17 mouse cellular contexts compared by ENCODE assay signal in genomic region chr1:57296186-57296585, GRCm38 (mm10).
DNase-seq lines count a peak whose midpoint lies in the region; ATAC-seq and TF ChIP-seq lines count a peak whose summit lies in the region.
"Had no signal": no experiment of that assay in that cellular context is flagged by ENCODE, and none has a peak within 500 bp of the region (broad histone marks: within the 10 kb centered on the region; RNA-seq: fewer than 3 reads in every experiment).

No protein-coding gene starts in this region.

- H3K27ac ChIP-seq in kidney, adult 2 months (ENCODE audit: insufficient read depth, low read depth, low read length): no peak overlapping the region
- no peak overlapping the region for H3K27ac ChIP-seq in kidney, embryonic 15.5 days
- H3K27ac ChIP-seq: forebrain, embryonic 13.5 days; heart, embryonic 15.5 days; limb, embryonic 12.5 days; liver, embryonic 15.5 days; neural tube, embryonic 12.5 days had no signal

- TF ChIP-seq POLR2A in kidney, adult 2 months (IDR thresholded peaks at IDR 0.05; ENCODE audit: low read depth, low read length): no peak

- H3K4me2 ChIP-seq in kidney, embryonic 15.5 days: no peak overlapping the region
- H3K4me2 ChIP-seq: forebrain, embryonic 13.5 days; heart, embryonic 15.5 days; limb, embryonic 12.5 days; liver, embryonic 15.5 days; neural tube, embryonic 12.5 days had no signal

- DNase-seq in kidney, adult 2 months: peak; percentile 4
- peak; percentile 17 to 30 for DNase-seq in urinary bladder, postnatal 36 days (ENCODE audit: low spot score in 2 of 2)
- no peak for DNase-seq in urinary bladder, postnatal 10 days (ENCODE audit: low spot score)
- peak; percentile 17 for DNase-seq in lung, postnatal 14 days
- no peak for DNase-seq in heart, adult 9 months (ENCODE audit: low spot score in 2 of 2)
- DNase-seq: adrenal gland, adult 8-10 months; cerebellum, adult 11-12 months; heart, adult 11 months; kidney, postnatal 14 days had no signal

- no peaks in the 10 kb centered on the region for H3K36me3 ChIP-seq in kidney, adult 2 months (ENCODE audit: control insufficient read depth, insufficient read depth, low read length)
- H3K36me3 ChIP-seq in kidney, embryonic 15.5 days: no peaks in the 10 kb centered on the region
- H3K36me3 ChIP-seq: heart, embryonic 15.5 days; limb, embryonic 12.5 days; liver, embryonic 15.5 days; neural tube, embryonic 12.5 days had no signal

- no peak overlapping the region for H3K9ac ChIP-seq in kidney, embryonic 15.5 days
- H3K9ac ChIP-seq: forebrain, embryonic 13.5 days; heart, embryonic 15.5 days; limb, embryonic 12.5 days; liver, embryonic 15.5 days; neural tube, embryonic 12.5 days had no signal

- no peak for TF ChIP-seq CTCF in kidney, adult 2 months (conservative IDR thresholded peaks at IDR 0.05; ENCODE audit: insufficient read depth, insufficient read length, low read depth, low read length)

- no peak for ATAC-seq in kidney, embryonic 15.5 days (replicated peaks; ENCODE audit: low FRiP score)
- no peak for ATAC-seq in frontal cortex, adult (ENCODE audit: low TSS enrichment)
- ATAC-seq: forebrain, embryonic 13.5 days had no signal

- no peaks in the 10 kb centered on the region for H3K27me3 ChIP-seq in kidney, adult 2 months (replicated peaks; ENCODE audit: control insufficient read depth, insufficient read depth, low read length)
- no peaks in the 10 kb centered on the region for H3K27me3 ChIP-seq in kidney, embryonic 15.5 days
- H3K27me3 ChIP-seq: forebrain, embryonic 13.5 days; heart, embryonic 15.5 days; limb, embryonic 12.5 days; liver, embryonic 15.5 days; megakaryocyte, embryonic 14.5 days; neural tube, embryonic 12.5 days had no signal

- WGBS in kidney, adult 2 months: 83% methylated on average over 1 of the region's 1 CpGs
- 85% methylated on average over 1 of the region's 1 CpGs for WGBS in kidney, embryonic 15.5 days

- H3K4me1 ChIP-seq in kidney, adult 2 months (ENCODE audit: control insufficient read depth, insufficient read depth, low read length): no peaks in the 10 kb centered on the region
- no peaks in the 10 kb centered on the region for H3K4me1 ChIP-seq in kidney, embryonic 15.5 days
- H3K4me1 ChIP-seq: forebrain, embryonic 13.5 days; heart, embryonic 15.5 days; liver, embryonic 15.5 days; megakaryocyte, embryonic 14.5 days; neural tube, embryonic 12.5 days had no signal

- no peaks in the 10 kb centered on the region for H3K9me3 ChIP-seq in kidney, embryonic 15.5 days (replicated peaks)
- H3K9me3 ChIP-seq: forebrain, embryonic 13.5 days; heart, embryonic 15.5 days; limb, embryonic 12.5 days; liver, embryonic 15.5 days; neural tube, embryonic 12.5 days had no signal

- no peak overlapping the region for H3K4me3 ChIP-seq in kidney, adult 2 months (ENCODE audit: insufficient read depth, low read depth, low read length)
- no peak overlapping the region for H3K4me3 ChIP-seq in kidney, embryonic 15.5 days (replicated peaks)
- H3K4me3 ChIP-seq: forebrain, embryonic 13.5 days; heart, embryonic 15.5 days; limb, embryonic 12.5 days; liver, embryonic 15.5 days; megakaryocyte, embryonic 14.5 days; neural tube, embryonic 12.5 days had no signal

Comparison
In these comparisons a context has a peak if more than half of its experiments do, and no peak if none do; other contexts are left out.
1. DNase-seq: peak in kidney, adult 2 months (single experiment), urinary bladder, postnatal 36 days (2 of 2) and lung, postnatal 14 days (single experiment); none in urinary bladder, postnatal 10 days (single experiment) and heart, adult 9 months (0 of 2).